Mouse (Mus musculus) heart, embryonic 15.5 days (tissue): ENCODE data around the gene Mid1. TPM values are rescaled to one million over a fixed set of nuclear protein-coding genes. Genes with fewer than 3 reads are reported as not detected.
"Not testable (repeated sequence)": the region's sequence is repeated elsewhere in the genome, so short reads cannot be mapped to it uniquely, and the experiment has no call there.

Source experiments
- ATAC-seq: fragments of 200-750 bp; cut with Nextera tagmentation; replicated peaks from 2 replicates; pipeline ENCODE4 v1.8.0; 2017; ENCODE audit warnings: low read depth, moderate TSS enrichment; ENCODE audit not compliant: insufficient number of reproducible peaks, insufficient read depth, low FRiP score
- H3K27ac ChIP-seq: fragments of 300-500 bp; sonication (generic); 2 replicates; pipeline ENCODE4 v1.5.1; 2015; ENCODE audit warnings: mild to moderate bottlenecking, inconsistent platforms
- H3K27me3 ChIP-seq: fragments of 300-500 bp; sonication (generic); 2 replicates; pipeline ENCODE4 v1.6.1; 2015; ENCODE audit warnings: inconsistent platforms
- H3K36me3 ChIP-seq: fragments of 300-500 bp; sonication (generic); 2 replicates; pipeline ENCODE4 v1.6.1; 2015; ENCODE audit warnings: mild to moderate bottlenecking, inconsistent platforms
- H3K4me1 ChIP-seq: fragments of 300-500 bp; sonication (generic); replicated peaks from 2 replicates; pipeline ENCODE4 v1.6.1; 2015; ENCODE audit warnings: inconsistent platforms
- H3K4me2 ChIP-seq: fragments of 300-500 bp; sonication (generic); 2 replicates; pipeline ENCODE4 v1.6.1; 2015; ENCODE audit warnings: inconsistent platforms, mild to moderate bottlenecking, moderate library complexity
- H3K4me3 ChIP-seq: fragments of 300-500 bp; sonication (generic); 2 replicates; pipeline ENCODE4 v1.5.1; 2015; ENCODE audit warnings: mild to moderate bottlenecking, inconsistent platforms
- H3K9ac ChIP-seq: fragments of 300-500 bp; sonication (generic); 2 replicates; pipeline ENCODE4 v1.6.1; 2015; ENCODE audit warnings: mild to moderate bottlenecking, inconsistent platforms
- H3K9me3 ChIP-seq: fragments of 300-500 bp; sonication (generic); replicated peaks from 2 replicates; pipeline ENCODE4 v1.6.1; 2016; ENCODE audit warnings: inconsistent platforms
- WGBS: fragments of 180-500 bp; shearing (Covaris S2); methylation state at CpG from one replicate; pipeline ENCODE4 v1.1.7; 2015; ENCODE audit warnings: mixed read lengths; 5-methylcytosine and 5-hydroxymethylcytosine counted together
- polyA plus RNA-seq: library from polyadenylated mRNA; unstranded; fragments of >200 nt; fragmentation: Nextera tagmentation; extraction: Ambion mirVana; gene quantifications from 2 replicates; pipeline ENCODE4 v1.2.1, GENCODE M21; 2015

Gene Mid1
- polyA plus RNA-seq, 1 experiment from 2014 or later: 4.9 TPM

DNA sequence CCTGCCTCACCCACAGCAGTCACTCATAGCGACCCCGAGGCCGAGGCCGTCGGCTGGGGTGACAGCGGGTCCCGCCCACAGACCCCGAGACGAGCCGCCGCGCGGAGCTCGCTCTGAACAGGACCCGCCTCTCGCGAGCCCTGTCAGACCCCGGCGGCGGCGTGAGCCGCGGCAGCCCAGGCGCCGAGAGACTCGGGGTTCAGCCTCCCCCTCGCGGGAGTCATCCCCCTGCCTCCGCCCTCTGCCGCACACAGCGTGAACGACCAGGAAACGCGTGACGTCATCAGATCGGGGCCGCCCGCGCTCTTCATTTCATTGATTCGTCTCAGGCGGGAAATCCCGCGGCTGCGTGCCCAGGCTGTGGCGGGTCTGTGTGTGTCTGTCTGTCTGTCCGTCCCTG, 311.9 kb downstream of the Mid1 start:
- not testable (repeated sequence) for H3K36me3 ChIP-seq, H3K27me3 ChIP-seq, ATAC-seq, H3K9me3 ChIP-seq, H3K4me1 ChIP-seq, H3K4me3 ChIP-seq, H3K4me2 ChIP-seq, H3K27ac ChIP-seq, H3K9ac ChIP-seq
- no CpG with 5 or more reads among the region's 46 CpGs for WGBS

DNA sequence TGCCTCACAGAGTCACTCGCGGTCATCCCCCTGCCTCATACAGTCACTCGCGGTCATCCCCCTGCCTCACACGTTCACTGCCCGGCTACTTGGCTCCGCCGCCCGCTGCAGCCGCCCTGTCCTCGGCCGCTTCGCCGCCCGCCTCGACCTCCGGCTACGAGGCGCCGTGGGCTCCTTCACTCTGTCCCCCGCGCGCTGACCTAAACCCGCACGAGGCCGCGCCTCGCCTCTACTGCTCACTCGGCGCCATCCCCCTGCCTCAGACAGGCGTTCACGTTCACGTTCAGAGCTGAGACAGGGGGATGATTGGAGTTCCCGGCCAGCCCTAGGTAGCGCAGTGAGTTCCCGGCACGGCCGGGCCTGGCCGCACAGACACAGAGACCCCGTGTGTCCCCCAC, 312.5 kb downstream of the Mid1 start:
- H3K4me3 ChIP-seq: peak overlapping the region; percentile 32
- not testable (repeated sequence) for H3K27ac ChIP-seq, H3K27me3 ChIP-seq, ATAC-seq, H3K36me3 ChIP-seq, H3K9me3 ChIP-seq, H3K9ac ChIP-seq, H3K4me1 ChIP-seq
- H3K4me2 ChIP-seq: peak overlapping the region; percentile 55
- WGBS: 34% methylated on average over 24 of the region's 40 CpGs

DNA sequence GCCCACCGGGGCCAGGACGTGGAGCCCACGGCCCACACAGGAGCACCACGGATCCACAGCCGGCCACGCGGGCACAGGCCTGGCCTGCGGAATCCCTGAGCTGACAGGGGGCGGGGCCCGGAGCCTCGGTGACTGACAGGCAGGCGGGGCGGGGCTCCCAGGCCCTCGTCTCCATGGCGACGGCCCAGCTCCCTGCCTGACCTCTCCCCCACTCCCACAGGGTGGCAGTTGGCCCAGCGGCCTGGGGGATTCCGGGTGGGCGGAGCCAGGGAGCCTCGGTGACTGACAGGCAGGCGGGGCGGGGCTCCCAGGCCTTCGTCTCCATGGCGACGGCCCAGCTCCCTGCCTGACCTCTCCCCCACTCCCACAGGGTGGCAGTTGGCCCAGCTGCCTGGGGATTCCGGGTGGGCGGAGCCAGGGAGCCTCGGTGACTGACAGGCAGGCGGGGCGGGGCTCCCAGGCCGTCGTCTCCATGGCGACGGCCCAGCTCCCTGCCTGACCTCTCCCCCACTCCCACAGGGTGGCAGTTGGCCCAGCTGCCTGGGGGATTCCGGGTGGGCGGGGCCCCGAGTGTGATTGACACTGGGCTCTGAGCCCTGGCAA, 313.0 kb downstream of the Mid1 start:
- H3K9me3 ChIP-seq, H3K9ac ChIP-seq, H3K27me3 ChIP-seq, H3K4me1 ChIP-seq, H3K36me3 ChIP-seq, H3K27ac ChIP-seq: not testable (repeated sequence)
- Histone ChIP-seq H3K4me2 (peak overlapping the region; percentile 55), H3K4me3 (peak overlapping the region; percentile 32)
- 0% methylated on average over 6 of the region's 37 CpGs for WGBS
- peak; percentile 86 for ATAC-seq

DNA sequence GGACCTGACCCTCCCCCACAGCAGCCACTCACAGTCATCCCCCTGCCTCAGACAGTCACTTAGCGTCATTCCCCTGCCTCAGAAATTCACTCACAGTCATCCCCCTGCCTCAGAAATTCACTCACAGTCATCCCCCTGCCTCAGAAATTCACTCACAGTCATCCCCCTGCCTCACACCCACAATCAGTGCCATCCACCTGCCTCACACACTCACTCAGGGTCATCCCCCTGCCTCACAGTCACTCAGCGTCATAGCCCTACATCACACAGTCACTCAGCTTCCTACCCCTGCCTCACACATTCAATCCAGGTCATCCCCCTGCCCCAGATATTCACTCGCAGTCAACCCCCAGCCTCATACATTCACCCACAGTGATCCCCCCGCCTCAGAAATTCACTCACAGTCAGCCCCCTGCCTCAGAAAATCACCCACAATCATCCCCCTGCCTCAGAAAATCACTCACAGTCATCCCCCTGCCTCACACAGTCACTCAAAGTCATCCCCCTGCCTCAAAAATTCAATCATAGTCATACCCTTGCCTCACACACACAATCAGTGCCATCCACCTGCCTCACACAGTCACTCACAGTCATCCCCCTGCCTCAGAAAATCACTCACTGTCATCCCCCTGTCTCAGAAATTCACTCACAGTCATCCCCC, 313.7 kb downstream of the Mid1 start:
- H3K27ac ChIP-seq, H3K9me3 ChIP-seq, H3K36me3 ChIP-seq, H3K27me3 ChIP-seq, H3K4me1 ChIP-seq, H3K9ac ChIP-seq, ATAC-seq, H3K4me3 ChIP-seq, H3K4me2 ChIP-seq: not testable (repeated sequence)
- 15% methylated on average over 2 of the region's 4 CpGs for WGBS

DNA sequence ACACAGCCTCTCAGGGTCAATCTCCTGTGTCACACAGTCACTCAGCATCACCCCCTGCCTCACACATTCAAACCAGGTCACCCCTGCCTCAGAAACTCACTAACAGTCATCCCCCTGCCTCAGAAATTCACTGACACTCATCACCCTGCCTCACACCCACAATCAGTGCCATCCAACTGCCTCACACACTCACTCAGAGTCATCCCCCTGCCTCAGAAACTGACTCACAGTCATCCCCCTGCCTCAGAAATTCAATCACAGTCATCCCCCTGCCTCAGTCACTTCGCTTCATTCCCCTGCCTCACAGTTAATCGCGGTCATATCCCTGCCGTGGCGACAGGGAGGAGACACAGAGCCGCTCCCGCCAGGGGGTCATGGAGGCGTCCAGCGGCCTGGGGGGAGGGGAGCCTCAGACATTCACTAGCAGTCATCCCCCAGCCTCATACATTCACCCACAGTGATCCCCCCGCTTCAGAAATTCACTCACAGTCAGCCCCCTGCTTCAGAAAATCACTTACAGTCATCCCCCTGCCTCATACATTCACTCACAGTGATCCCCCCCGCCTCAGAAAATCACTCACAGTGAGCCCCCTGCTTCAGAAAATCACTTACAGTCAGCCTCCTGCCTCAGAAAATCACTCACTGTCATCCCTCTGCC, 314.4 kb downstream of the Mid1 start:
- not testable (repeated sequence) for H3K9me3 ChIP-seq, H3K36me3 ChIP-seq, H3K4me3 ChIP-seq, H3K4me1 ChIP-seq, H3K27me3 ChIP-seq, H3K9ac ChIP-seq, H3K27ac ChIP-seq, H3K4me2 ChIP-seq, ATAC-seq
- 34% methylated on average over 6 of the region's 11 CpGs for WGBS

DNA sequence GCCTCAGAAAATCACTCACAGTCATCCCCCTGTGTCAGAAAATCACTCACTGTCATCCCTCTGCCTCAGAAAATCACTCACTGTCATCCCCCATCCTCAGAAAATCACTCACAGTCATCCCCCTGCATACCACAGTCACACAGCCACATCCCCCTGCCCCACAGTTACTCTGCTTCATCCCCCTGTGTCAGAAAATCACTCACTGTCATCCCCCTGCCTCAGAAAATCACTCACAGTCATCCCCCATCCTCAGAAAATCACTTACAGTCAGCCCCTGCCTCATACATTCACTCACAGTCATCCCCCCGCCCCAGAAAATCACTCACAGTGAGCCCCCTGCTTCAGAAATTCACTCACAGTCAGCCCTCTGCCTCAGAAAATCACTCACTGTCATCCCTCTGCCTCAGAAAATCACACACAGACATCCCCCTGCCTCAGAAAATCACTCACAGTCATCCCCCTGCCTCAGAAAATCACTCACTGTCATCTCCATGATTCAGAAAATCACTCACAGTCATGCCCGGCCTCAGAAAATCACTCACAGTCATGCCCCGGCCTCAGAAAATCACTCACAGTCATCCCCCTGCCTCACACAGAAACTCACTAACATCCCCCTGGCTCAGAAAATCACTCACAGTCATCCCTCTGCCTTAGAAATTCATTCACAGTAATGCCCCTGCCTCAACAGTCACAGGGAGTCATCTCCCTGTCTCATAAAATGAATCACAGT, 315.1 kb downstream of the Mid1 start:
- H3K36me3 ChIP-seq, H3K4me1 ChIP-seq, H3K27ac ChIP-seq, H3K4me2 ChIP-seq, H3K9ac ChIP-seq, H3K4me3 ChIP-seq, ATAC-seq, H3K9me3 ChIP-seq, H3K27me3 ChIP-seq: not testable (repeated sequence)
- 0% methylated on average over 2 of the region's 3 CpGs for WGBS

DNA sequence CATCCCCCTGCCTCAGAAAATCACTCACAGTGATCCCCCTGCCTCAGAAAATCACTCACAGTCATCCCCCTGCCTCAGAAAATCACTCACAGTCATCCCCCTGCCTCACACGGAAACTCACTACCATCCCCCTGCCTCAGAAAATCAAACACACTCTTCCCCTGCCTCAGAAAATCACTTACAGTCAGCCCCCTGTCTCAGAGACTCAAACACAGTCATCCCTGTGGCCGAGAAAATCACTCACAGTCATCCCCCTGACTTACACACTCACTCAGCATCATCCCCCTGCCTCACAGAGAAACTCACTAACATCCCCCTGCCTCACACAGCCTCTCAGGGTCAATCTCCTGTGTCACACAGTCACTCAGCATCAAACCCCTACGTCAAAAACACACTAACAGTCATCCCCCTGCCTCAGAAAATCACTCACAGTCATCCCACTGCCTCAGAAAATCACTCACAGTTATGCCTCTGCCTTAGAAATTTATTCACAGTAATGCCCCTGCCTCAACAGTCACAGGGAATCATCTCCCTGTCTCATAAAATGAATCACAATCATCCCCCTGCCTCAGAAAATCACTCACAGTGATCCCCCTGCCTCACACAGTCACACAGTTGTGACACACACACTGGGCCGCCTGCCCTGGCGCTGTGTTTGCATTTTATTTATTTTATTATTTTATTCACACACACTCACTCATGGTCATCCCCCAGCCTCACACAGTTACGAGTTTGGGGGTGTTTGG, 315.8 kb downstream of the Mid1 start:
- not testable (repeated sequence) for H3K4me1 ChIP-seq, H3K4me2 ChIP-seq, H3K4me3 ChIP-seq, H3K36me3 ChIP-seq, H3K9me3 ChIP-seq, H3K9ac ChIP-seq, H3K27ac ChIP-seq, H3K27me3 ChIP-seq, ATAC-seq
- WGBS: 44% methylated on average over 6 of the region's 6 CpGs

DNA sequence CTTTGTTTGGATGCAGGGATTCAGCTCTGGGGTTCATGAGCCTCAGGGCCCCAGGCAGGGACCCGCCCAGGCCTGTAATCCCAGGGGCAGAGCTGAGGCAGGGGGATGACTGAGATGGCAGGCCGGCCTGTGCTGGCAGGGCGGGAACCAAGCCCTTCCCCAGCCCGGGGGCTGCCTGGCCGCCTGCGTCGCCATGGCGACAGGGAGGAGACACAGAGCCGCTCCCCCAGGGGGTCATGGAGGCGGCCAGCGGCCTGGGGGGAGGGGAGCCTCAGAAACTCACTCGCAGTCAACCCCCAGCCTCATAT, 316.3 kb downstream of the Mid1 start:
- not testable (repeated sequence) for H3K27ac ChIP-seq, H3K9ac ChIP-seq, ATAC-seq, H3K4me2 ChIP-seq, H3K9me3 ChIP-seq, H3K4me3 ChIP-seq, H3K4me1 ChIP-seq, H3K36me3 ChIP-seq, H3K27me3 ChIP-seq
- 28% methylated on average over 4 of the region's 12 CpGs for WGBS

DNA sequence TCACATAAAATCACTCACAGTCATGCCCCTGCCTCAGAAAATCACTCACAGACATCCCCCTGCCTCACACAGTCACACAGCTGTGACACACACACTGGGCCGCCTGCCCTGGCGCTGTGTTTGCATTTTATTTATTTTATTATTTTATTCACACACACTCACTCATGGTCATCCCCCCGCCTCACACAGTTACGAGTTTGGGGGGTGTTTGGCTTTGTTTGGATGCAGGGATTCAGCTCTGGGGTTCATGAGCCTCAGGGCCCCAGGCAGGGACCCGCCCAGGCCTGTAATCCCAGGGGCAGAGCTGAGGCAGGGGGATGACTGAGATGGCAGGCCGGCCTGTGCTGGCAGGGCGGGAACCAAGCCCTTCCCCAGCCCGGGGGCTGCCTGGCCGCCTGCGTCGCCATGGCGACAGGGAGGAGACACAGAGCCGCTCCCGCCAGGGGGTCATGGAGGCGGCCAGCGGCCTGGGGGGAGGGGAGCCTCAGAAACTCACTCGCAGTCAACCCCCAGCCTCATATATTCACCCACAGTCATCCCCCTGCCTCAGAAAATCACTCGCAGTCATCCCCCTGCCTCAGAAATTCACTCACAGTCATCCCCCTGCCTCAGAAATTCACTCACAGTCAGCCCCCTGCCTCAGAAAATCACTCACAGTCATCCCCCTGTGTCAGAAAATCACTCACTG, 317.7 kb downstream of the Mid1 start:
- not testable (repeated sequence) for H3K27ac ChIP-seq, H3K9ac ChIP-seq, H3K4me3 ChIP-seq, H3K4me1 ChIP-seq, H3K36me3 ChIP-seq, H3K4me2 ChIP-seq, ATAC-seq, H3K9me3 ChIP-seq, H3K27me3 ChIP-seq
- 46% methylated on average over 13 of the region's 18 CpGs for WGBS

DNA sequence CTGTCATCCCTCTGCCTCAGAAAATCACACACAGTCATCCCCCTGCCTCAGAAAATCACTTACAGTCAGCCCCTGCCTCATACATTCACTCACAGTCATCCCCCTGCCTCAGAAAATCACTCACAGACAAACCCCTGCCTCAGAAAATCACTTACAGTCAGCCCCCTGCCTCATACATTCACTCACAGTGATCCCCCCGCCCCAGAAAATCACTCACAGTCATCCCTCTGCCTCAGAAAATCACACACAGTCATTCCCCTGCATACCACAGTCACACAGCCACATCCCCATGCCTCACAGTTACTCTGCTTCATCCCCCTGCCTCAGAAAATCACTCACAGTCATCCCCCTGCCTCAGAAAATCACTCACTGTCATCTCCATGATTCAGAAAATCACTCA, 318.5 kb downstream of the Mid1 start:
- WGBS: 27% methylated on average over 1 of the region's 1 CpGs
- not testable (repeated sequence) for H3K9ac ChIP-seq, H3K4me1 ChIP-seq, H3K4me2 ChIP-seq, ATAC-seq, H3K27ac ChIP-seq, H3K36me3 ChIP-seq, H3K9me3 ChIP-seq, H3K27me3 ChIP-seq, H3K4me3 ChIP-seq

DNA sequence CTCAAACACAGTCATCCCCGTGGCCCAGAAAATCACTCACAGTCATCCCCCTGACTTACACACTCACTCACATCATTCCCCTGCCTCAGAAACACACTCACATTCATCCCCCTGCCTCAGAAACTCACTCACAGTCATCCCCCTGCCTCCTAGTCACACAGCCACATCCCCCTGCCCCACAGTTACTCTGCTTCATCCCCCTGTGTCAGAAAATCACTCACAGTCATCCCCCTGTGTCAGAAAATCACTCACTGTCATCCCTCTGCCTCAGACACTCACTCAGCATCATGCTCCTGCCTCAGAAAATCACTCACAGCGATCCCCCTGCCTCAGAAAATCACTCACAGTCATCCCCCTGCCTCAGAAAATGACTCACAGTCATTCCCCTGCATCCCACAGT, 319.2 kb downstream of the Mid1 start:
- H3K36me3 ChIP-seq, ATAC-seq: not testable (repeated sequence)

More for the DNA sequence above, 319.2 kb downstream of the Mid1 start:
- WGBS: 51% methylated on average over 2 of the region's 2 CpGs
- H3K4me1 ChIP-seq, H3K27ac ChIP-seq, H3K4me3 ChIP-seq, H3K4me2 ChIP-seq, H3K9me3 ChIP-seq, H3K27me3 ChIP-seq, H3K9ac ChIP-seq: not testable (repeated sequence)
